Mouse (Mus musculus) lung, adult 2 months (tissue): ENCODE results near the gene Cdc26. TPM values are rescaled to one million over a fixed set of nuclear protein-coding genes. Genes with fewer than 3 reads are reported as not detected.

ENCODE experiments used
- DNase-seq: peaks from one replicate; pipeline ENCODE4 v3.0.0; 2022
- H3K4me1 ChIP-seq: fragments of 200-500 bp; 2 replicates; pipeline ENCODE4 v1.6.1; 2011; ENCODE audit warnings: low read length; ENCODE audit not compliant: control insufficient read depth, insufficient read depth
- H3K4me3 ChIP-seq: fragments of 200-500 bp; replicated peaks from 2 replicates; pipeline ENCODE3; 2011; ENCODE audit warnings: low read depth, mild to moderate bottlenecking, control low read depth, low read length; ENCODE audit errors: extremely low read depth
- CTCF ChIP-seq: fragments of 200-500 bp; IDR thresholded peaks from 2 replicates; pipeline ENCODE4 v1.5.1; 2011; ENCODE audit warnings: mild to moderate bottlenecking, low read length, control low read depth; ENCODE audit not compliant: insufficient read depth
- POLR2A ChIP-seq: fragments of 200-500 bp; IDR thresholded peaks from 2 replicates; pipeline ENCODE4 v1.6.1; 2011; ENCODE audit warnings: low read depth, mild to moderate bottlenecking, control low read depth, low read length, borderline replicate concordance; ENCODE audit errors: extremely low read depth
- WGBS: fragments of 180-500 bp; shearing (Covaris S2); methylation state at CpG from one replicate; pipeline ENCODE4 v1.1.7; 2018; 5-methylcytosine and 5-hydroxymethylcytosine counted together
- polyA plus RNA-seq: library from polyadenylated mRNA; depleted of rRNA; stranded (reverse); fragments of >200 nt; gene quantifications from 2 replicates; pipeline ENCODE4 v1.2.3, GENCODE M21; 2012

Cdc26 gene
- polyA plus RNA-seq, 1 experiment: 31.5 TPM

DNA sequence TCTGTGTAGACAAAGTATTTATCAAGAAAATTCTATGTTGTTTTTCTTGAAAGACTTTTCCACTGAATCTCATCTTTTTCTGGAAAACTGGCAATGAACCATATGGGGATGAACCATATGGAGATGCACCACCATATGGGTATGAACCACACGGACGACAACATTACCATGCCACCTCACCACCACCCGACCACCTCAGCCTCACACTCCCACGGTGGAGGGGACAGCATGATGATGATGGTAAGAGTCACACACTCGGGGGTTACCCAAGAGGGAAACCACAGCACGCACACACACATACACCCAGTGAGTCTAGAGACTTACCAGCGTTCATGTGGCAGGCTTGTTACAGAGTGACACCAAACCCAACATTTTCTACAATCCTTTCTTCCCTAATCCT lies 23.0 kb downstream of the Cdc26 start:
- Histone ChIP-seq H3K4me1 (no peaks in the 10 kb centered on the region), H3K4me3 (no peak overlapping the region)
- TF ChIP-seq CTCF: no peak
- TF ChIP-seq POLR2A: no peak
- DNase-seq: no peak
- WGBS: 92% methylated on average over 7 of the region's 7 CpGs

DNA sequence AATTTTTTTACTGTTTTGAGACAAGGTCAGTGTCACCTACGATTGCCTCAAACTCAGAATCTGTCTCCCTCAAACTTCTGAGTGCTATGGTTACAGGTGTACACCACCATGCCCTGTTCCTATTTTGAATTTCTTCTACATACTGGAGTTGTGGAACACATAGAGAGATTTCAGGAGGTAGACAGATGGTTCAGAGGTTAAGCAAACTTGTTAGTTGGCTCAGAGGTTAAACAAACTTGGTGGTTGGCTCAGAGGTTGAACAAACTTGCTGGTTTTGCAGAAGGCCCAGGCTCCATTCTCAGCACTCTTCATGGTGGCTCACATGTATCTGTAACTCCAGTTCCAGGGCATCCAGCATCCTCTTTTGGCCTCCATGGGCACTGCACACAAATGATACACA lies 24.3 kb downstream of the Cdc26 start:
- Histone ChIP-seq H3K4me1 (no peaks in the 10 kb centered on the region), H3K4me3 (no peak overlapping the region)
- DNase-seq: no peak
- TF ChIP-seq POLR2A (no peak), CTCF (no peak)
- 67% methylated on average over 1 of the region's 1 CpGs for WGBS

DNA sequence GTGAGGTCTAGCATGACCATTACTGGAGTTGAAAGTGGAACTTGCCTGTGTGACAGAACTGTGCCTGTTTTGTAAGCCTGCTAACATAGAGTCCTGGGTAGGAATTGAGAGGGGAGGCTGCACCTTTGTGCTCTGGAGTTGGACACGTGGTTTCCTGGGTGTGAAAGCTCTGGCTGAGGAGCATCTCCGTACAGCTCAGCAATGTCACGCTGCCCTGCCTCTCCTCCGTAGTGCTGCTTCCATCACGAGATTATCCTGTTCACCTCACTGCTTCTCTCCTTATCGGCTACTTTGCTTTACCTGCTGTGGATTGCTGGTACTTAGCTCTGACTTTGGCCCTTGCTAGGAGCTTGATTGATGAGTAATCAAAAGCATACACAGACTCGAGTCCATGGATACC lies 24.7 kb downstream of the Cdc26 start:
- Histone ChIP-seq H3K4me1 (no peaks in the 10 kb centered on the region), H3K4me3 (no peak overlapping the region)
- WGBS: 59% methylated on average over 7 of the region's 7 CpGs
- TF ChIP-seq POLR2A (no peak), CTCF (no peak)
- no peak for DNase-seq

DNA sequence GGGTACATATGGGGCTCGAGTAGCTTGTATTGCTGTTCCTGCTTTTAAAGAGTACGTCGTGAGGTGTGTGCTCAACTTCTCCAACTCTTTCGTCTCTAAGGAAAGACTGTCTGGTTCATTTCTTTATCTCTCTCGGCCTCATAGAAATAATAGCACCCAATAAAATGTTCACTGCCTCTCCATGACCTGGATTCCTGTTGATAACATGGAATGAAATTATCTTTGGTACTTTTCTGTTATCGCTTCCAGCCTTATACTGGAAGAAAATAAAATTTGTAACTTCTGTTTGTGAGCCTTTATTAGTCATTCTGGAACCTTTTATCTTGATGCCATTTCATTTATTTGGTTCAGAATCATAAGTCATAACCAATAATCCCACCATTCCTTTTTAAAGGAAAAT lies 25.2 kb downstream of the Cdc26 start:
- no peak overlapping the region for H3K4me3 ChIP-seq
- 75% methylated on average over 6 of the region's 6 CpGs for WGBS
- no peaks in the 10 kb centered on the region for H3K4me1 ChIP-seq
- TF ChIP-seq POLR2A (no peak), CTCF (no peak)
- no peak for DNase-seq

DNA sequence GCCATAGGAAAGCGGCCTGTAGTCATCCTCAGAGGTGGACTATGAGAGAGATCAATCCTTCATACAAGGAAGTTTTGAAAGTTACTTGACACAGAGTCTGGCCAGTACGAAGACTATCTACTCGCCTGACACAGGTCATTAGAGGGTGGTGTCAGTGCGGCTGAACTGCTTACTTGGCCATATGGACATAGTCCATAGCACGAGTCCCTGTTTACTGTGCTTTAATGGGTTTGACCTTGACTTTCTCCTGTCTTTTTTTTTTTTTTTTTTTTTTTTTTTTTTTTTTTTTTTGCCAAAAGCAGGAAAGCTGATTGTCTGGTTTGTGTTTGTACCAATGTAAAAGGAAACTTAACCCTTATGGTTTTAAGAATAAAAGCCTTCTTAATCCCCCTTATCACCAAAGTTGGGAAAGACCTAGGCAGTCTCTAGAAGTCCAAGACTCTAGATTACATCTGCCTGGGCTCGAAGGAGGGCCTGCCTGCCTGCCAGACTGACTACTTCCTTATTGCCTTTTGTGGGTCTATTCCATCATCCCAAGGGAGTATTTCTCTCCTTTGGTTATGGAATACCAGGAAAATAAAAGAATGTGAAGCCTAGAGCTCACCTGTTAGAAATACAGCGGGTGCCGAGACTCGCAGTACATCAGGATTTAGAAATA lies 28.6 kb downstream of the Cdc26 start:
- Histone ChIP-seq H3K4me1 (no peaks in the 10 kb centered on the region; the same call in 1 of the 2 replicates), H3K4me3 (no peak overlapping the region)
- no peak for DNase-seq
- TF ChIP-seq POLR2A: no peak
- no peak for TF ChIP-seq CTCF
- WGBS: 74% methylated on average over 9 of the region's 9 CpGs

DNA sequence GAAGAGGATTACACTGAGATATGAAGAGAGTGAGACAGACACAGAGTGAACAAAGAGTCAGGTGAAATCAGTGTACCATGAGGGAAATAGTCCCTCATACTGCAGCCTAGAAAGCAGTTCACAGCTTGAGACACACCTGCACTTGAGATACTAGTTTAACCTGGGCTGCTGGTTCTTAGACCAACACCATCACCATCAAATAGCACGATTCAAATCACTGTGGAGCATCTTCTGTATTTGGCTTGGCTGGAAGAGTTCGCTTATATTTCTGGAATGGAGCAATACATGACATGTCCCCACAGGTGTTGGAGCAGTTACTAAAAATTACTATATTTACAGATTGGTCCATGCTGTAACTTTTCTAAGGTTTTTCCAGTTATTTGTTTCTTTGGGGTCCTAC lies 32.3 kb downstream of the Cdc26 start:
- TF ChIP-seq CTCF (no peak), POLR2A (no peak)

DNA sequence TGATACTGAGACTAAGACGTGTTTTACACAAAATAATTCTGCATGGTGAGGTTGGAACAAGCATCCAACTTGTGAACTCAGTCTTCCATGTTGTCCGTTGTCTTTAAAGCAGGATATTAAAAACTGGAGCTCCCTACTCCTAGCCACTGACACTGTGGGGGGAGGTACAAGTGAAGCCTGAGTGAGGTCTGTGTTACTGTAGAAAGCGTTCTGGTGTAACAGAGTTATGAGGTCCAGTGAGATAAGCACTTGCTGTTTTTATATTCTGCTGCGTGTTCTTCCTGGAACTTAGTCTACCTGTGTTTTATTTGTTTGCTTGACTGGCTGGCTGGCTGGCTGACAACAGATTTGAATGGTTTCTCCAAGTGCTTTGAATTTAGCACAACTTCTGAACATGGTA lies 34.1 kb downstream of the Cdc26 start:
- WGBS: 48% methylated on average over 4 of the region's 4 CpGs
- DNase-seq: no peak
- H3K4me1 ChIP-seq: peaks cover 7% of the 10 kb centered on the region
- TF ChIP-seq CTCF: no peak
- TF ChIP-seq POLR2A: no peak
- H3K4me3 ChIP-seq: no peak overlapping the region

More for the DNA sequence above, 32.3 kb downstream of the Cdc26 start:
- 83% methylated on average over 2 of the region's 2 CpGs for WGBS
- Histone ChIP-seq H3K4me1 (peaks cover 7% of the 10 kb centered on the region), H3K4me3 (no peak overlapping the region)
- no peak for DNase-seq

DNA sequence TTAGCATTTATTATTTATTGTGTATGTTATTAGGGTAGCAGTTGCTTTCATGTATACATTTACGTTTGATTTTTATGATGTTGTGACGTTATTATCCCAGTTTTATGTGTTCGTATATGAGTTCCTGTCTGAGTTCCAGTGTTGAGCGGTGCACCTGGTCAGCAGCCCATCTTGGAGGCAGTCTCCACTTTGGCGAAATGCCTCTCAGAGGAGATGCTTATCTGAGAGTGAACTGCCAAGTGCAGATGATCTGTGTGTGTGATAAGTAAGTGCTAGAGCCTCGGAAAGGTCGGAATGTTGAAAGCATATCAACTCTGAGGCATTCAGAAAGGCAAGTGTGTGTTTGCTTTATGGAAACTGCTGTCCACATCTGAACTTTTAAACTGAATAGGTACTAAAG lies 34.8 kb downstream of the Cdc26 start:
- WGBS: 38% methylated on average over 7 of the region's 7 CpGs
- no peak for DNase-seq
- TF ChIP-seq CTCF (no peak), POLR2A (no peak)

DNA sequence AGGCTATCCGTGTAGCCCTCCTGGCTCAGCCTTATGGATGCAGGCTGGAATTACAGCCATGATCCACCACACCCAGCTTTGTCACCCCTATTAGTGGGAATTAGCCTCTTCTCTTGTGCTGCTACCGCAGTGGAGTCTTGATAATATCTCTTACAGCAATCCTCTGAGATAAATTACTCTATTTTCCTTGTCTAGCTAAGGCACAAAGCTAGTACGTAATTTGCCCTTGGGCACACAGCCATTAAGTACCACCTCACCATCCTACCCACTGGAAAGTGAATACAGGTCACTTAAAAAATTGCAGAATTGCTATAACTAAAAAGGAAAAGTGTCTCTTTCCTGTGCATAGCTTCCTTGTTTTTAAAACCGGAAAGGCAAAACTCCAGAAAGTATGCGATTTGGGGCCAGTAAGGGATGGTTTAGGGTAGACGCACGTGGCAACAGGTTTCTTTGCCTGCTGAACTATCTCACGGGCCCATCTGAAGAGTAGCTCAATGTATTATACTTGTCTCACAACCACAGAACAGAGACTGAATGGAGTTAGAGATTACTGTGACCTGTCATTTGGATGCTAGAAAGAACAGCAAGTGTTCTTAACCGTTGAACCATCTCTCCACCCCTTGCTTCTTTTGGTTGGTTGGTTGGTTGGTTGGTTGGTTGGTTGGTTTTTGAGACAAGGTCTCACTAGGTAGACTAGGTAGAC lies 35.5 kb downstream of the Cdc26 start:
- no peak for TF ChIP-seq CTCF
- no peak for TF ChIP-seq POLR2A
- H3K4me3 ChIP-seq: no peak overlapping the region
- WGBS: 76% methylated on average over 9 of the region's 9 CpGs
- DNase-seq: no peak
- H3K4me1 ChIP-seq: peaks cover 7% of the 10 kb centered on the region

More for the DNA sequence above, 34.8 kb downstream of the Cdc26 start:
- Histone ChIP-seq H3K4me1 (peaks cover 7% of the 10 kb centered on the region), H3K4me3 (no peak overlapping the region)

DNA sequence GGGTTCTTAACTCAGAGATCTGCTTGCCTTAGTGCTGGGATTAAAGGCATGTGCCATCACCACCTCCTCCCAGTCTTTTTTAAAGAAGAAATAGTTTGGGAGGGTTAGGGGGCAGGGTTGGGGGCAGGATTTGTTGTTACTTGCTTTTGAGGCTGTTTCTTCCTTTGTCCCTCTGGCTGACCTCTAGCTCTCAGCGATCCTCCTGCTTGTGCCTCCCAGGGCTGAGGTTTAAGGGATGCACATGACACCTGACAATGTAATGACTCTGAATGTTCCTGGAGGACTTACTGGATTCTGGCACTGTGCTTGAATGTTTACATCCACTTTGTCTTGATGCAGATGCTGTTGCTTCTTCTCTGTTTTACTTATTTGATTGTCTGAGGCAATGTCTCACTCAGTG lies 36.0 kb downstream of the Cdc26 start:
- WGBS: 60% methylated on average over 1 of the region's 1 CpGs

DNA sequence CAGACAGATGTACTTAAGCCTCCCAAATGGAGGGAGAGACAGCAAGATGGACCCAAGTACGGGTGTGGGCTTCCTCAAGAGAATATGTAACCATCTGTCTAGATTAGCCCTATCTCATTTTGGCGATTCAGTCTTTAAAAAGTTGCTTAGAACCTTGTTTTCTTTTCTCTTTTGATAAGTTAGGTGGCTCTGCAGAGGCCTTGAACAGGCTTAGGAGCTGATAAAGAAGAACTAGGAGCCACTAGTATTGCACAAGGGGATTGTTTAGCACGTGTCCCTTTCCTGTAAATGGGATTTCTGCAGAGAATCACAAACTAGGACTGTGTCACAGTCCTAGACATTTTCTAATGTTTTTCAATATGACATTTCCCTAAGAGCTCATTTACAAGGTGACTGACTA lies 39.4 kb downstream of the Cdc26 start:
- DNase-seq: no peak
- no peak overlapping the region for H3K4me3 ChIP-seq
- H3K4me1 ChIP-seq: peaks cover 12% of the 10 kb centered on the region
- WGBS: 57% methylated on average over 3 of the region's 3 CpGs
- TF ChIP-seq CTCF: no peak
- no peak for TF ChIP-seq POLR2A

More for the DNA sequence above, 36.0 kb downstream of the Cdc26 start:
- no peak overlapping the region for H3K4me3 ChIP-seq
- DNase-seq: no peak
- no peak for TF ChIP-seq CTCF
- TF ChIP-seq POLR2A: no peak
- peaks cover 7% of the 10 kb centered on the region for H3K4me1 ChIP-seq
